Mouse (Mus musculus) E14TG2a.4 (cell line): ENCODE measurements around the gene Irf2.

Experiments used
- CTCF ChIP-seq: conservative IDR thresholded peaks from 2 replicates; pipeline ENCODE4 v1.5.1; 2014; ENCODE audit warnings: low read length
- NANOG ChIP-seq: IDR thresholded peaks from 2 replicates; pipeline ENCODE4 v1.6.1; 2014; ENCODE audit warnings: borderline replicate concordance, low read length, mixed read lengths
- POU5F1 ChIP-seq: IDR thresholded peaks from 2 replicates; pipeline ENCODE4 v1.6.1; 2014; ENCODE audit warnings: low read length, borderline replicate concordance

DNA sequence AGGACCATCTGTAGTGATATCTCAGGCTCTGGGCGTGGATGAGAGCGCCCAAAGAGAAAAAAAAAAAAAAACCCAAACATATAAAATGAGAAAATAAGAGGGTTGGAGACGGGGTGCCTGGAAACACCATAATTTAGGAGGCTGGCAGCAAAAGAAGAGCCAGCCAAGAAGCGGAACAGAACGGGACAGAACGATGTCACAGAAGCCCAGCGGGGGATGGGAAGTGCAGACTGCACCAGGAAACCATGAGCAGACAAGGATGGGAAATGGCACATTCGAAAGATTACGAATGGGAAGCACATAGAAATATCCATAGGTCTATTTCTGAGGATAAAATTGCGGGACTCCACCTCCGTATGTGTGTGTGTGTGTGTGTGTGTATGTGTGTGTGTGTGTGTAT, 4.0 kb upstream of the Irf2 start:
- TF ChIP-seq CTCF (no peak), POU5F1 (no peak), NANOG (no peak)
